Mouse (Mus musculus) heart, embryonic 16.5 days (tissue): ENCODE measurements around the gene Pik3ip1. TPM values are rescaled to one million over a fixed set of nuclear protein-coding genes. Genes with fewer than 3 reads are reported as not detected.

Source experiments
- ATAC-seq: fragments of 200-750 bp; cut with Nextera tagmentation; replicated peaks from 2 replicates; pipeline ENCODE4 v1.8.0; 2017; ENCODE audit warnings: moderate number of reproducible peaks; ENCODE audit not compliant: insufficient read depth, low FRiP score; ENCODE audit errors: extremely low read depth
- H3K27ac ChIP-seq: fragments of 300-500 bp; sonication (generic); 2 replicates; pipeline ENCODE4 v1.5.1; 2014; ENCODE audit warnings: mild to moderate bottlenecking, low read length, control low read depth, moderate library complexity
- H3K27me3 ChIP-seq: fragments of 300-500 bp; sonication (generic); 2 replicates; pipeline ENCODE4 v1.6.1; 2014; ENCODE audit warnings: low read length, mixed read lengths; ENCODE audit not compliant: control insufficient read depth, insufficient read depth
- H3K36me3 ChIP-seq: fragments of 300-500 bp; sonication (generic); 2 replicates; pipeline ENCODE4 v1.6.1; 2014; ENCODE audit not compliant: control insufficient read depth, insufficient read depth
- H3K4me1 ChIP-seq: fragments of 300-500 bp; sonication (generic); 2 replicates; pipeline ENCODE4 v1.6.1; 2014; ENCODE audit warnings: low read length, mixed read lengths; ENCODE audit not compliant: control insufficient read depth, insufficient read depth
- H3K4me2 ChIP-seq: fragments of 300-500 bp; sonication (generic); 2 replicates; pipeline ENCODE4 v1.6.1; 2014; ENCODE audit warnings: low read depth, mild to moderate bottlenecking, control low read depth, low read length
- H3K4me3 ChIP-seq: fragments of 300-500 bp; sonication (generic); 2 replicates; pipeline ENCODE4 v1.5.1; 2014; ENCODE audit warnings: mild to moderate bottlenecking, control low read depth, low read length
- H3K9ac ChIP-seq: fragments of 300-500 bp; sonication (generic); 2 replicates; pipeline ENCODE4 v1.6.1; 2014; ENCODE audit warnings: low read length, control low read depth
- H3K9me3 ChIP-seq: fragments of 300-500 bp; sonication (generic); replicated peaks from 2 replicates; pipeline ENCODE4 v1.6.1; 2016; ENCODE audit warnings: low read length; ENCODE audit not compliant: control insufficient read depth
- WGBS: fragments of 180-500 bp; shearing (Covaris S2); extraction: QIAGEN DNeasy Blood & Tissue Kit; methylation state at CpG from one replicate; pipeline ENCODE4 v1.1.7; 2014; 5-methylcytosine and 5-hydroxymethylcytosine counted together
- polyA plus RNA-seq: library from polyadenylated mRNA; unstranded; fragments of >200 nt; fragmentation: Nextera tagmentation; extraction: Ambion mirVana; gene quantifications from 2 replicates; pipeline ENCODE4 v1.2.1, GENCODE M21; 2015

Pik3ip1 gene
- polyA plus RNA-seq, 1 experiment from 2014 or later: 40.9 TPM

DNA sequence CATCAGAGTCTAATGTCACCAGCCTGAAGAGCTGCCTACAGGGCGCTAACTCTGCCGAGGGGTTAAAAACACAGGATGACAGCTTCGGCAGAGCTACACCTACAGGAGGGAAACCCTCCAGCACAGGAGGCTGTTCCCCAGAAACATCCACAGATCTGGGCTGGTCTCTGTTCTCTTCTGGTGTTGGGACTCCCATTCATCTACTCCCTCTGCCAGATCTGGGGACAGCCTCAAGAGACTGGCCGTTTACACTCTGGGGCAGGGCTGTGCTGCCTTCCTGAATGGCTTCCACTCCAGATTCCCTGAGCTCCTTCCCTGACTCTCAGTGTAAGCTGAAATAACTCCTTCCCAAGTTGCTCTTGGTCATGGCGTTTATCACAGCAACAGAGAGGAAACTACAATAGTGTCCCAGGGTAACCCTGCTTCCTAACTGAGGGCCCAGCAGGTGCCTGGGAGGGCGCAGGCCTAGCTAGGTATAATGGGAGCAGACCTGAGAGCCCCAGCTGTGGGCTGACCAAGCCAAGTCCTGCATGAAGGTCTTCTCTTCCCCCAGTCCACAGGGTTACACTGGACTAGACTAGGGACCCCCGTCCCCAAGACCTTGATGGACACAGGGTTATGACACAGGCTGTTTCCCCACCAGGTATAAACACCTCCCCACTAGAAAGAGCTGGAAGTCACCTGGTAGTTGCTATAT is 41.5 kb downstream of the Pik3ip1 start:
- ATAC-seq: no peak; the same call in 1 of the 2 replicates
- Histone ChIP-seq H3K27ac (peak overlapping the region; percentile 73), H3K36me3 (no peaks in the 10 kb centered on the region), H3K4me1 (peaks cover 43% of the 10 kb centered on the region), H3K4me2 (peak overlapping the region; percentile 96), H3K9ac (peak overlapping the region; percentile 81), H3K27me3 (no peaks in the 10 kb centered on the region), H3K4me3 (peak overlapping the region; percentile 75), H3K9me3 (no peaks in the 10 kb centered on the region)
- WGBS: 24% methylated on average over 7 of the region's 7 CpGs

- ATAC-seq: peak; percentile 39; the same call in 1 of the 2 replicates
- H3K4me2 ChIP-seq: peak overlapping the region; percentile 56
- H3K4me1 ChIP-seq: peaks cover 40% of the 10 kb centered on the region
- 0 out of 2 replicates have a peak overlapping the region, but pooled peaks have one; percentile 0 for H3K4me3 ChIP-seq
- H3K9me3 ChIP-seq: no peaks in the 10 kb centered on the region
- H3K36me3 ChIP-seq: no peaks in the 10 kb centered on the region
- H3K27ac ChIP-seq: peak overlapping the region; percentile 89
- H3K9ac ChIP-seq: peak overlapping the region; percentile 45
- no peaks in the 10 kb centered on the region for H3K27me3 ChIP-seq
- 25% methylated on average over 7 of the region's 7 CpGs for WGBS
These were observed 43.5 kb downstream of the Pik3ip1 start for GRCm38 (mm10) chr11:3373591-3374292.

- 0 out of 2 replicates have a peak overlapping the region, but pooled peaks have one; percentile 11 for H3K4me3 ChIP-seq
- H3K4me2 ChIP-seq: peak overlapping the region; percentile 56
- 16% methylated on average over 7 of the region's 7 CpGs for WGBS
These were observed 44.1 kb downstream of the Pik3ip1 start for GRCm38 (mm10) chr11:3374293-3374645.

DNA sequence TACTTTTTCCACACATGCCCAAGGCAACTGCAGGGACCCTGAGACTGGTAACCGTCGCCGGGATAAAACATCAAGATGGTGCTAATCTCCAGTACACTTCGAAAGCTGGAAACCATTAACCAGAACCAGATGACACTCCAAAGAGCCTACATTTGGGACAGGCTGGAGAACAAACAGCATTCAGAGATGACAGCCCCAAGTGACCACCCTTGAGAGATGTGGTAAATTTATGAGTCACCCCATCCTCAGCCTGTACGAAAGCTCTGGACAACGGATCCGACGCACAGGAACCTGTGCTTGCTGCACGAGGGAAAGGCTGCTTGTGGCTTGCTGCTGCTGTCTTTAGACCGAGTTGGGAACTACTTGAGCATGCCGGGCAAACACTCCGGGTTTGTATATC is 44.5 kb downstream of the Pik3ip1 start:
- Histone ChIP-seq H3K4me2 (peak overlapping the region; percentile 56), H3K9ac (peak overlapping the region; percentile 45; the same call in 1 of the 2 replicates), H3K9me3 (no peaks in the 10 kb centered on the region), H3K4me1 (peaks cover 30% of the 10 kb centered on the region), H3K27me3 (no peaks in the 10 kb centered on the region), H3K4me3 (no peak overlapping the region), H3K36me3 (no peaks in the 10 kb centered on the region), H3K27ac (peak overlapping the region; percentile 89)
- ATAC-seq: no peak
- WGBS: 27% methylated on average over 12 of the region's 12 CpGs

More at GRCm38 (mm10) chr11:3374293-3374645, 44.1 kb downstream of the Pik3ip1 start:
- peaks cover 35% of the 10 kb centered on the region for H3K4me1 ChIP-seq
- no peaks in the 10 kb centered on the region for H3K36me3 ChIP-seq
- peak overlapping the region; percentile 89 for H3K27ac ChIP-seq
- ATAC-seq: no peak; the same call in 1 of the 2 replicates
- H3K9ac ChIP-seq: peak overlapping the region; percentile 45; the same call in 1 of the 2 replicates
- H3K27me3 ChIP-seq: no peaks in the 10 kb centered on the region
- no peaks in the 10 kb centered on the region for H3K9me3 ChIP-seq

GRCm38 (mm10) chr11:3379427-3379826 is 49.2 kb downstream of the Pik3ip1 start:
- Histone ChIP-seq H3K27me3 (no peaks in the 10 kb centered on the region), H3K27ac (no peak overlapping the region), H3K9me3 (no peaks in the 10 kb centered on the region; the same call in 1 of the 2 replicates), H3K4me1 (peaks cover 9% of the 10 kb centered on the region), H3K4me2 (no peak overlapping the region), H3K36me3 (peaks cover 2% of the 10 kb centered on the region; the same call in 1 of the 2 replicates), H3K9ac (no peak overlapping the region), H3K4me3 (no peak overlapping the region)
- WGBS: 63% methylated on average over 4 of the region's 4 CpGs
- no peak for ATAC-seq

GRCm38 (mm10) chr11:3381148-3381814 is 51.1 kb downstream of the Pik3ip1 start:
- no peaks in the 10 kb centered on the region for H3K27me3 ChIP-seq
- H3K4me1 ChIP-seq: no peaks in the 10 kb centered on the region
- H3K4me3 ChIP-seq: no peak overlapping the region
- no peak for ATAC-seq
- H3K27ac ChIP-seq: no peak overlapping the region
- H3K36me3 ChIP-seq: peaks cover 2% of the 10 kb centered on the region; the same call in 1 of the 2 replicates
- no peak overlapping the region for H3K9ac ChIP-seq
- H3K4me2 ChIP-seq: no peak overlapping the region
- WGBS: 67% methylated on average over 6 of the region's 6 CpGs
- no peaks in the 10 kb centered on the region; the same call in 1 of the 2 replicates for H3K9me3 ChIP-seq

GRCm38 (mm10) chr11:3382602-3383594 is 52.7 kb downstream of the Pik3ip1 start:
- Histone ChIP-seq H3K4me2 (no peak overlapping the region), H3K27ac (no peak overlapping the region)
- 78% methylated on average over 5 of the region's 5 CpGs for WGBS

DNA sequence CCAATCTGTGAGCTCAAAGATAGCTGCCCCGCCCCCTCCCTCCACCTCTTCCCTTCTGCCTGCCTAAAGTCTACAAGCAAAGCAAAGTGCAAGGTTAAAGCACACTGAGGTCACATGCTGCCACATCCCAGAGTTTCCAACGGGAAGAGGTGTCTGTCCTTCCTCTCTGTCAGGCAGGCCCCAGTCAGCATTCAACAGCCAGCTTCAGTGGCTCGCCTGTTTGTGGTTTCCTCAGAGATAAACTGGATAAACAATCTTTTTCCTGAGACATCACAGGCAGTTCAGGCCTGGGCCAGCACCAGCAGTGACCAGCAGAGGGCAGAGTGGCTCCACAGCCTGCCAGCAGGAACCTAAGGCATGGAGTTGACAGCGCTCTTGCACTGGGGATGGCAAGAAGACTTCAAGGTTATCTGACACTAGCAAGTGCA is 56.8 kb downstream of the Pik3ip1 start:
- no peak overlapping the region for H3K9ac ChIP-seq
- no peak overlapping the region for H3K4me3 ChIP-seq
- H3K4me2 ChIP-seq: no peak overlapping the region
- H3K27me3 ChIP-seq: no peaks in the 10 kb centered on the region
- H3K9me3 ChIP-seq: no peaks in the 10 kb centered on the region; the same call in 1 of the 2 replicates
- peaks cover 2% of the 10 kb centered on the region; the same call in 1 of the 2 replicates for H3K36me3 ChIP-seq
- ATAC-seq: peak; percentile 86
- H3K27ac ChIP-seq: no peak overlapping the region; the same call in 1 of the 2 replicates
- H3K4me1 ChIP-seq: 0 out of 2 replicates have a peak, but pooled peaks cover 5% of the 10 kb centered on the region
- WGBS: 4% methylated on average over 4 of the region's 4 CpGs

More at GRCm38 (mm10) chr11:3382602-3383594, 52.7 kb downstream of the Pik3ip1 start:
- no peaks in the 10 kb centered on the region for H3K27me3 ChIP-seq
- peaks cover 2% of the 10 kb centered on the region; the same call in 1 of the 2 replicates for H3K36me3 ChIP-seq
- ATAC-seq: no peak
- no peak overlapping the region for H3K4me3 ChIP-seq
- H3K9ac ChIP-seq: no peak overlapping the region
- H3K9me3 ChIP-seq: no peaks in the 10 kb centered on the region; the same call in 1 of the 2 replicates
- H3K4me1 ChIP-seq: 0 out of 2 replicates have a peak, but pooled peaks cover 5% of the 10 kb centered on the region
